Mouse (Mus musculus) kidney, adult 2 months (tissue): ENCODE data around the gene Klhl40.

Source experiments
- CTCF ChIP-seq: fragments of 200-500 bp; conservative IDR thresholded peaks from 2 replicates; pipeline ENCODE4 v1.5.1; 2011; ENCODE audit warnings: low read depth, mild to moderate bottlenecking, control low read depth, low read length, moderate library complexity, mixed read lengths; ENCODE audit not compliant: insufficient read depth, insufficient read length
- POLR2A ChIP-seq: fragments of 200-500 bp; IDR thresholded peaks from one replicate; pipeline ENCODE4 v1.6.1; 2011; ENCODE audit warnings: low read depth, low read length, control low read depth

GRCm38 (mm10) chr9:121757432-121757831 is 20.0 kb upstream of the Klhl40 start:
- TF ChIP-seq CTCF (no peak), POLR2A (no peak)
